Mouse (Mus musculus) ES-Bruce4 (cell line): ENCODE data around the gene Mpnd.

Source experiments
- CTCF ChIP-seq: IDR thresholded peaks from one replicate; pipeline ENCODE4 v1.8.1; 2011; ENCODE audit warnings: low read depth, low read length
- POLR2A ChIP-seq: IDR thresholded peaks from one replicate; pipeline ENCODE4 v1.8.1; 2011; ENCODE audit warnings: low read length; ENCODE audit not compliant: insufficient read depth

- TF ChIP-seq CTCF, result no peak
- no peak for TF ChIP-seq POLR2A
Observed at GRCm38 (mm10) chr17:56007444-56008355, 2.2 kb downstream of the Mpnd start.
